Mouse (Mus musculus): ENCODE data around the gene Lrrfip2.

DNA sequence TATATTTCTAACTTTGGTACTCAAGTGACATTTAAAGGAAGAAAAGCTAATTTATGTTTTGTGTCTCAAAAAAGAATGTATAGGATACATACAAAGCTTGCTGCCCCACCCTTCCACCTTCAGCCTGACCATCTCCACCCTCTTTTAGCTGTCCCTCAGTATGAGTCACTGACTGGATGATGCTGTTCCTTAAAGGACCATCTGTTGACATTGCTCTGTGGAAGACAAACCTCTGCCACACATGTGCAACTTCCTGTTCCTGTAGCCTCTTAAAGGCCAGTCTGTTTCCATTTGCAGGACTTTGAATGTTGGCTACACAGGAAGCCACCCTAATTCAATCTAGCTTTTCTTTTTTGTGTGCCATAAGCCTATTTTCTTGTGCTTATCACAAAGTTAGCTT, 99.0 kb downstream of the Lrrfip2 start:
- TF ChIP-seq GATA1 (IDR thresholded peaks at IDR 0.05; ENCODE audit: low read length) (no peak), TAL1 (IDR thresholded peaks at IDR 0.05; ENCODE audit: low read length) (no peak)
